Comparison of ENCODE assay signal across 8 mouse cellular contexts in genomic region chr15:83349225-83349953, GRCm38 (mm10). TPM values are rescaled to one million over a fixed set of nuclear protein-coding genes. Genes with fewer than 3 reads are reported as not detected.
DNase-seq lines count a peak whose midpoint lies in the region; ATAC-seq lines count a peak whose summit lies in the region.

No protein-coding gene starts in this region.

- WGBS in heart, embryonic 16.5 days, result 17% methylated on average over 8 of the region's 8 CpGs
- WGBS in liver, embryonic 16.5 days (ENCODE audit: insufficient replicate concordance), result 19% methylated on average over 7 of the region's 8 CpGs

- H3K4me1 ChIP-seq in heart, embryonic 16.5 days (ENCODE audit: control insufficient read depth, insufficient read depth, low read length), result peaks cover 21% of the 10 kb centered on the region
- H3K4me1 ChIP-seq in liver, embryonic 16.5 days (ENCODE audit: control insufficient read depth, low read depth, low read length), result peaks cover 36% of the 10 kb centered on the region

- peak overlapping the region; percentile 72 for H3K4me3 ChIP-seq in heart, embryonic 16.5 days (ENCODE audit: low read length)
- H3K4me3 ChIP-seq in liver, embryonic 16.5 days (ENCODE audit: low read depth, low read length), result peak overlapping the region; percentile 86

- H3K9me3 ChIP-seq in heart, embryonic 16.5 days (replicated peaks; ENCODE audit: control insufficient read depth, low read length), result no peaks in the 10 kb centered on the region
- H3K9me3 ChIP-seq in liver, embryonic 16.5 days (replicated peaks; ENCODE audit: control insufficient read depth, low read length), result no peaks in the 10 kb centered on the region

- H3K4me2 ChIP-seq in heart, embryonic 16.5 days (ENCODE audit: low read depth, low read length), result peak overlapping the region; percentile 80
- H3K4me2 ChIP-seq in liver, embryonic 16.5 days (ENCODE audit: low read depth, low read length), result peak overlapping the region; percentile 91

- H3K36me3 ChIP-seq in heart, embryonic 16.5 days (ENCODE audit: control insufficient read depth, insufficient read depth), result no peaks in the 10 kb centered on the region; the same call in 1 of the 2 replicates
- no peaks in the 10 kb centered on the region for H3K36me3 ChIP-seq in liver, embryonic 16.5 days (ENCODE audit: control insufficient read depth, insufficient read depth)

- peak overlapping the region; percentile 48 for H3K27ac ChIP-seq in heart, embryonic 16.5 days (ENCODE audit: low read length)
- peak overlapping the region; percentile 60 for H3K27ac ChIP-seq in liver, embryonic 16.5 days (ENCODE audit: low read length)

- no peaks in the 10 kb centered on the region for H3K27me3 ChIP-seq in heart, embryonic 16.5 days (ENCODE audit: control insufficient read depth, insufficient read depth, low read length)
- no peaks in the 10 kb centered on the region for H3K27me3 ChIP-seq in liver, embryonic 16.5 days (ENCODE audit: control insufficient read depth, insufficient read depth, low read depth, low read length)

- DNase-seq in heart, adult 11 months, result no peak
- DNase-seq in Muller cell, postnatal 12 days (ENCODE audit: inconsistent ontology term), result peak; percentile 16
- DNase-seq in heart, postnatal 4 days, result peak; percentile 19
- no peak for DNase-seq in adrenal gland, postnatal 10 days
- no peak for DNase-seq in frontal cortex, postnatal 36 days (ENCODE audit: low spot score in 2 of 2)

- ATAC-seq in heart, embryonic 16.5 days (replicated peaks; ENCODE audit: extremely low read depth, insufficient read depth, low FRiP score), result no peak
- peak; percentile 4; the same call in 1 of the 2 replicates for ATAC-seq in liver, embryonic 16.5 days (ENCODE audit: low read depth)
- no peak for ATAC-seq in activated CD4-positive, CD25-positive, alpha-beta regulatory T cell, adult 4 months

- H3K9ac ChIP-seq in heart, embryonic 16.5 days (ENCODE audit: low read length), result peak overlapping the region; percentile 93
- H3K9ac ChIP-seq in liver, embryonic 16.5 days (ENCODE audit: low read depth, low read length), result peak overlapping the region; percentile 83

RNA-seq across cellular contexts. Expression of gene Arfgap3, which starts 0.7 kb away (rescaled TPM):
- polyA plus RNA-seq in heart, embryonic 16.5 days (2015; fragmentation: Nextera tagmentation; extraction: Ambion mirVana), result 42.0 and 44.6 TPM in 2 replicates
- 10 to 100 TPM; 21.5 to 22.6 TPM for total RNA-seq in heart, postnatal 4 days (2021)
- polyA plus RNA-seq in liver, embryonic 16.5 days (2015; fragmentation: Nextera tagmentation; extraction: Ambion mirVana), result 17.3 and 18.6 TPM in 2 replicates
- polyA plus RNA-seq in activated CD4-positive, CD25-positive, alpha-beta regulatory T cell, adult 4 months (2017; shearing (Covaris generic)), result 10 to 100 TPM; 11.3 to 13.7 TPM
- total RNA-seq in adrenal gland, postnatal 10 days (2021), result 10 to 100 TPM; 24.0 to 24.7 TPM

Comparison
In these comparisons a context has a peak if more than half of its experiments do, and no peak if none do; other contexts are left out.
1. DNase-seq: peak in Muller cell, postnatal 12 days (single experiment) and heart, postnatal 4 days (single experiment); none in heart, adult 11 months (single experiment), adrenal gland, postnatal 10 days (single experiment) and frontal cortex, postnatal 36 days (0 of 2).